Mouse (Mus musculus) heart, adult 2 months (tissue): ENCODE results near the gene Ifi208. TPM values are rescaled to one million over a fixed set of nuclear protein-coding genes. Genes with fewer than 3 reads are reported as not detected.
A peak's percentile ranks its signal among the peaks of the same experiment; 100 is the strongest.

Experiments used
- DNase-seq, 2 experiments: peaks; one replicate each; pipeline ENCODE4 v3.0.0; 2021
- H3K27ac ChIP-seq: fragments of 200-600 bp; 2 replicates; pipeline ENCODE4 v1.8.1; 2022
- H3K27me3 ChIP-seq: fragments of 200-500 bp; 2 replicates; pipeline ENCODE4 v1.6.1; 2012; ENCODE audit warnings: mild to moderate bottlenecking, low read length, inconsistent platforms, mixed read lengths; ENCODE audit not compliant: control insufficient read depth, insufficient read depth
- H3K36me3 ChIP-seq: fragments of 200-500 bp; 2 replicates; pipeline ENCODE4 v1.6.1; 2012; ENCODE audit warnings: low read length, inconsistent platforms; ENCODE audit not compliant: control insufficient read depth, insufficient read depth
- H3K4me1 ChIP-seq: fragments of 200-500 bp; 2 replicates; pipeline ENCODE4 v1.6.1; 2011; ENCODE audit warnings: low read length; ENCODE audit not compliant: control insufficient read depth, insufficient read depth
- H3K4me3 ChIP-seq: fragments of 200-600 bp; 2 replicates; pipeline ENCODE4 v1.8.1; 2022
- H3K79me2 ChIP-seq: fragments of 200-500 bp; replicated peaks from 2 replicates; pipeline ENCODE4 v1.6.1; 2012; ENCODE audit warnings: mild to moderate bottlenecking, inconsistent platforms, low read length, moderate library complexity, mixed read lengths; ENCODE audit not compliant: control insufficient read depth, insufficient read depth
- H3K9ac ChIP-seq: fragments of 200-500 bp; 2 replicates; pipeline ENCODE4 v1.6.1; 2012; ENCODE audit warnings: low read depth, mild to moderate bottlenecking, control low read depth, inconsistent platforms, low read length, mixed read lengths
- CTCF ChIP-seq: fragments of 200-600 bp; IDR thresholded peaks from 2 replicates; pipeline ENCODE4 v1.8.1; 2022; ENCODE audit warnings: antibody characterized with exemption, mild to moderate bottlenecking, moderate library complexity
- EP300 ChIP-seq: fragments of 200-500 bp; IDR thresholded peaks from 2 replicates; pipeline ENCODE4 v1.6.1; 2011; ENCODE audit warnings: low read depth, low read length, control low read depth; ENCODE audit not compliant: insufficient read depth
- POLR2A ChIP-seq: fragments of 200-500 bp; IDR thresholded peaks from 2 replicates; pipeline ENCODE4 v1.6.1; 2011; ENCODE audit warnings: mild to moderate bottlenecking, low read depth, low read length, control low read depth; ENCODE audit not compliant: insufficient read depth
- WGBS: fragments of 180-500 bp; shearing (Covaris S2); methylation state at CpG from one replicate; pipeline ENCODE4 v1.1.7; 2018; 5-methylcytosine and 5-hydroxymethylcytosine counted together
- intact Hi-C: fragments of 180-260 bp; cut with DNase I; formaldehyde crosslinking; loops from one replicate; pipeline ENCODE4 v1.15.1; 2025
- microRNA-seq, 2 experiments: library from miRNA; unstranded; fragments of <30 nt; microRNA quantifications; one replicate each; pipeline ENCODE4 v1.2.0; 2021
- polyA plus RNA-seq: library from polyadenylated mRNA; depleted of rRNA; stranded (reverse); fragments of >200 nt; gene quantifications from 2 replicates; pipeline ENCODE4 v1.2.3, GENCODE M21; 2012; rRNA removed
- total RNA-seq, 2 experiments: library from RNA; stranded (reverse); gene quantifications; 2 replicates each; pipeline ENCODE4 v1.2.3; 2021

Gene Ifi208
- total and polyA plus RNA-seq, 3 experiments, result 0.50 to 1.3 (median 0.64) TPM

DNA sequence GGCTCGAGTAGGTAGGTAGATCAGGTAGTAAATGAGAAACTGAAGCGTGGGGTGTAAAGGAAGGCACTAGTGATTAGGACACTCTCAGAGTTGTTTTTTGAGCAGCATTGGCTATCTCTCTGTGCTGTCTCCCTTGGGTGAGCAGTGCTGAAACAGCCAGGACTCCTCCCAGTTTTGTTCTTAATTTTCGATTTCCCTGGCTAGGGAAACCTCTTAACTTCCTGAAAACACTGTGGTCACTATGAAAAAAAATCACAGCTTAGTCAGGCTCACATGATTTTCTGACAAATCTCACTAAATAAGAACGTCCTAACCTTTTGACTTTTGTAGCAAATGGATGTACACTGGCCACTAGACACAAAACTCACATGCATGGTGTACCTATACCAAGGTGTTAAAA, 68.2 kb downstream of the Ifi208 start, which contains the start of gene Ifi207:
TSS of gene Ifi207 (minus strand) at position 92 of the 400 bp plus-strand sequence.
- WGBS, result 37% methylated on average over 4 of the region's 4 CpGs
- peak within 1 kb of the TSS; percentile 45 for H3K9ac ChIP-seq
- peak; percentile 31 to 51 for DNase-seq

DNA sequence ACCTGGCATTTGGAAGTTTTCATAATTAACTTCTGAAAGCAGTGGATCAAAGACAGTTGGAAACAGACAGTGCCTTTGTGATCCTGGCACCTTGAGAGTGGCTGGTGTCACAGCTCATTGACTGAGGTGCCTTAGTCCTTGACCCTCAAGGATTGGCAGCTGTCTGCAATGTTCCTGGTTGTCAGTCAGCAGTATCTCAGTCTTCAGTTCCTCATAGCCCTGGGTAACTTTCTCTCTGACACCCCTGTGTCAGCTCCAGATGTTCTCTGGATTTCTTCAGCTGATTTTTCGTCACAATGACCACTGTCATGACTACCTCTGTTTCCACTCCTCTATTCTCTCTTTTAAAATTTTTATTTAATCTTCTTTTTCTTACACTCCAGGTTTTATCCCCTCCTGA, 68.8 kb downstream of the Ifi208 start:
- peak overlapping the region; percentile 75 for H3K27ac ChIP-seq
- TF ChIP-seq CTCF (no peak), EP300 (no peak), POLR2A (no peak)
- H3K36me3 ChIP-seq, result no peaks in the 10 kb centered on the region
- no peak overlapping the region for H3K4me3 ChIP-seq
- 61% methylated on average over 1 of the region's 1 CpGs for WGBS
- intact Hi-C loops, result no loop called here
- no peak overlapping the region for H3K9ac ChIP-seq
- peaks cover 1% of the 10 kb centered on the region for H3K4me1 ChIP-seq
- no peaks in the 10 kb centered on the region for H3K27me3 ChIP-seq
- H3K79me2 ChIP-seq, result no peaks in the 10 kb centered on the region
- DNase-seq, result peak in 1 of 2 experiments; percentile 23

More for the DNA sequence above, 68.2 kb downstream of the Ifi208 start, which contains the start of gene Ifi207:
- H3K27me3 ChIP-seq, result no peaks in the 10 kb centered on the region
- peak within 1 kb of the TSS; percentile 75 for H3K27ac ChIP-seq
- H3K79me2 ChIP-seq, result no peaks in the 10 kb centered on the region
- H3K4me1 ChIP-seq, result peaks cover 1% of the 10 kb centered on the region
- H3K36me3 ChIP-seq, result no peaks in the 10 kb centered on the region
- intact Hi-C loops, result no loop called here
- TF ChIP-seq POLR2A, result peak; percentile 66; the same call in 1 of the 2 replicates
- no peak for TF ChIP-seq CTCF
- TF ChIP-seq EP300, result 0 out of 2 replicates have a peak, but pooled peaks have one; percentile 21
- H3K4me3 ChIP-seq, result peak within 1 kb of the TSS; percentile 25; the same call in 1 of the 2 replicates

Small RNA genes lying within 50 kb of the gene (microRNA-seq; reads per million reads assigned to microRNA genes)
- 0 reads per million in 2 experiments for gene Gm44339

Other genes with a start within 250 kb of the Ifi208 start
- gene Ifi206, start 182.6 kb upstream of the Ifi208 start, total RNA-seq, result under 1 TPM; 0.16 to 0.41 TPM
- gene Ifi206, start 182.6 kb upstream of the Ifi208 start, polyA plus RNA-seq, result 0.18 and 0.82 TPM in 2 replicates
- gene Ifi214, start 137.7 kb upstream of the Ifi208 start, total RNA-seq, result under 1 TPM in 1 of 2 experiments, not detected in 1; 0.11 TPM
- gene Ifi214, start 137.7 kb upstream of the Ifi208 start, polyA plus RNA-seq, result 0.16 and 0.18 TPM in 2 replicates
- under 1 TPM; 0.13 to 0.25 TPM for gene Ifi213, start 74.4 kb upstream of the Ifi208 start, total RNA-seq
- 1.1 and 1.6 TPM in 2 replicates for gene Ifi213, start 74.4 kb upstream of the Ifi208 start, polyA plus RNA-seq
- under 1 TPM; 0.39 to 0.73 TPM for gene Ifi209, start 42.8 kb upstream of the Ifi208 start, total RNA-seq
- 0.45 and 0.56 TPM in 2 replicates for gene Ifi209, start 42.8 kb upstream of the Ifi208 start, polyA plus RNA-seq
- gene Ifi207, start 68.1 kb downstream of the Ifi208 start, total RNA-seq, result 1 to 10 TPM; 5.8 to 5.9 TPM
- gene Ifi207, start 68.1 kb downstream of the Ifi208 start, polyA plus RNA-seq, result 8.5 and 9.0 TPM in 2 replicates
- gene Ifi204, start 93.3 kb downstream of the Ifi208 start, total RNA-seq, result 1 to 10 TPM; 2.1 to 2.4 TPM
- gene Ifi204, start 93.3 kb downstream of the Ifi208 start, polyA plus RNA-seq, result 0.66 and 1.9 TPM in 2 replicates
- gene Ifi211, start 239.4 kb downstream of the Ifi208 start, total RNA-seq, result 1 to 10 TPM; 2.6 to 3.0 TPM
- gene Ifi211, start 239.4 kb downstream of the Ifi208 start, polyA plus RNA-seq, result 0.85 and 1.3 TPM in 2 replicates